In the genomic region with DNA sequence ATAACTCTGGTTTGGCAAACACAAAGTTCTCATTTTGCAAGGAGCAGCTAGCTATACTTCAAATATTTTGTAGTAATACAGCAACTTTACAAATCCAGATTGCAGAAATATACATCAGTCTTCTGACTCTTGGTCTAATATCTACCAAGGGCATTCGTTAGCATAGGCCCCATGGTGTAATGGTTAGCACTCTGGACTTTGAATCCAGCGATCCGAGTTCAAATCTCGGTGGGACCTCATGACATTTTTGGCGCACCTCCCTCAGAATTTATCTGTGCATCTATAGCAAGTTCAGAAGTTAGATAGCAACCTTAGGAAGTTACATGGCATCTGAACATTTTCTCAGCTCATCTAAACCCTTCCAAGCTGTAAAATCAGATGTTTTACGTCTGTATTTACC, we compare ENCODE assay signal across 1 mouse cellular context.
TF ChIP-seq lines count a peak whose summit lies in the region.

No protein-coding gene starts in this region.

TF ChIP-seq in CH12.LX, 34 proteins besides CTCF, POLR2A, EP300 and RAD21 (continued from another document):
- TF ChIP-seq TBP (conservative IDR thresholded peaks at IDR 0.05; ENCODE audit: low read depth, low read length) (peak; percentile 99), E2F4 (IDR thresholded peaks at IDR 0.05; ENCODE audit: insufficient replicate concordance, low read depth, low read length) (peak; percentile 92; the same call in 1 of the 2 replicates), ELF1 (IDR thresholded peaks at IDR 0.05; ENCODE audit: low read depth, low read length) (peak; percentile 97), SIN3A (IDR thresholded peaks at IDR 0.05; ENCODE audit: low read length) (no peak), MAX (IDR thresholded peaks at IDR 0.05; ENCODE audit: low read length) (no peak), UBTF (IDR thresholded peaks at IDR 0.05; ENCODE audit: low read depth, low read length) (no peak), MAFK (IDR thresholded peaks at IDR 0.05; ENCODE audit: insufficient replicate concordance, low read length) (peak; percentile 97), KAT2A (IDR thresholded peaks at IDR 0.05; ENCODE audit: insufficient replicate concordance, low read length) (peak; percentile 79; the same call in 1 of the 2 replicates), USF1 (IDR thresholded peaks at IDR 0.05; ENCODE audit: low read depth, low read length) (no peak), MXI1 (IDR thresholded peaks at IDR 0.05; ENCODE audit: low read depth, low read length) (peak; percentile 39; the same call in 1 of the 2 replicates), GABPA (IDR thresholded peaks at IDR 0.05; ENCODE audit: insufficient replicate concordance, low read depth, low read length) (no peak)
TF ChIP-seq in CH12.LX: peak in this region for 8.
